Mouse (Mus musculus): ENCODE measurements around the gene 4930432M17Rik.
A peak's percentile ranks its signal among the peaks of the same experiment; 100 is the strongest.

The 4930432M17Rik gene

DNA sequence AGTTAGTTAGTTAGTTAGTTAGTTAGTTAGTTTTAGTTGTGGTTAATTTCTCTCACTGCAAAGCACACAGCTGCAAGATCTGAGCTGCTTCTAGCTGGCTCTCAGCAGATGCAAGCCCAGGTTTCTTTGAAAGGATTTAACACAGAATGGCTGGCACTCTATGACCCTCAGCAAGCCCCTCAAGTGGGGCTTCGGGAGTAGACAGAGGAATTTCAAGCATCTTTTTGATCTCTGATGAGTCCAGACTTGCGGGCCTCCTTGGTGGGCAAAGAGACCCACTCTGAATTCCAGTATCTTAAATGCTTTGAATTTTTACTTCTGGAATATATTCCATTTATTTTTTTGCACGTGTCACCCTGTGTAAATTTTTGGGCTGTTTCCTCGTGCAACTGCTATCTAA, 8.4 kb downstream of the 4930432M17Rik start:
- no peak for DNase-seq

DNA sequence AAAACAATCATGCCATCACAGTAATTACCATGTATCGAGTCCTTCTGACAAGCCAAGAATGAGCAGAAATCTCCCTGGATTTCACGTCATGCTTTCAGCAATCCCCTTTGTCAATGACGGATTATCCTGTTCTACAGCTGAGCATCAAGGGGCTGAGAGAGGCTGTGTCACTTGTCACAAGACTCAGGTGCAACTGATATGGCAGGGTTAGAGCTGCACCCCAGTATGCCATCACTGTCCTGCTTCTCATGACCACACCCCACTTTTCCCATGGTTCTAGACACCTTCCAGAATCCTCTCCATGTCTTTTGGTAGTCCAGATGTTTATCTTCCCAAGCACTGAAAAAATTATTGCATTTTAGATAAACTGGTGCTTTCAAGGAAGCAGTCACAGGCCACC, 8.9 kb downstream of the 4930432M17Rik start:
- DNase-seq = no peak

DNA sequence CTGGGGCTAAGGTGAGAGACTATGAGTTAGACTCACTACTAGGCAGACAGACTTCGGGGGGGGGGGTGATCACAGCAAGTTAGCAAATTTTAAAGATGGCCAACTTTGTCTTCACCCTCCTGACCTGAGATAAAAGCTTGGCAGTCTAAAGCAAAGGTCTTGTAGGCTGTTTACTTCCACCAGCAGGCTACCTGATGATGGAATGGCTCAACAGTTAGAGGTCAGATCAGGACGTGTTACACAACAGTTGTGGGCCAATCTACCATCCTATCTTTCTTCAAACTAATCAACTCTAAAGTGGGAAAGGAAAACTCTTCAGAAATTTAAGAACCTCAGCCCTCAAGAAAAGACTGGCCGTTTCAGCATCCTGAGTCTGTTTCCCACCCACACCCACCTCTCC, 9.6 kb downstream of the 4930432M17Rik start:
- no peak for DNase-seq

DNA sequence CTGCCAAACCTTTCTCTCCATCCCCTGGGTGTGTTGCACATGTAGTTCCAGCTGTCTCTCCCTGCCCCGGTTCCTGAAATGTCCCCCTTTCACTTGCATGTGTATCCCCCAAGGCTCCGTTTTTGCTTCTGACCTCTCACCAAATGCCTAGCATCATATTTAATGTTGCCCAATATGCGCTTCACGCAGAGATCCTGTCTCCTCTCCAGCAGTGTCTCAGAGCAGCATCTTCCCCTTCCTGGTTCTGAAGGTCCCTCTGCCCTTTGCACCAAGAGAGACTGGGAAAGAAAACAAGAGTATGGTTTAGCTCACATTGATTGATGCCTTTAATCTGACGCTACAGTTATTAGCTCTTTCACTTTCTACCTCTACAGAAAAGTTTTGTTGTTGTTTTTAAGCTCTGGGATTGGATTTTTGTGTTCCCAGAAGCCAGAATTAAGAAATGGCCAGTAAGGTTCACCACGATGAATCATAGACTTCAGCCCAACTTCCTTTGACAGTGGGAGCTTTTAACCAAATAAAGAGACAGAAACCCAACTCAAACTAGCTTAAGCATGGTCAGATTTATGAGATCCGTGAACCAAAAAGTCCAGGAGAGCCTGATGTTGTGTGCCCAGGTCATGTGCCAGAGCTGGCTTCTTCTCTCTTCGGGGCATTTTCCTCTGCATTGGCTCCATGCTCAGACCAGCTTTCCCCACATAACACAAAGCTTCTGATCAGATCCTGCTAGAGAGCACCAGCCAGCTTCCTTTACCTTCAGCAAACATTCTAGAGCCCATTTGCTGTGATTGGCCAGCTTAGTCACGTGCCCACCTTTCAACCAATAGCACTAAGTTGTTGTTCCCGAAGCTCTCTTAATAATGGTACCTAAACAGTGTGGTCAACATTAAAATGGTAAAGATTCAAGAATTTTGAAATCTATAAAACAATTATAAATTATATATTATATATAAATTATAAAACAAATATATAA, 12.2 kb downstream of the 4930432M17Rik start:
- DNase-seq = no peak

DNA sequence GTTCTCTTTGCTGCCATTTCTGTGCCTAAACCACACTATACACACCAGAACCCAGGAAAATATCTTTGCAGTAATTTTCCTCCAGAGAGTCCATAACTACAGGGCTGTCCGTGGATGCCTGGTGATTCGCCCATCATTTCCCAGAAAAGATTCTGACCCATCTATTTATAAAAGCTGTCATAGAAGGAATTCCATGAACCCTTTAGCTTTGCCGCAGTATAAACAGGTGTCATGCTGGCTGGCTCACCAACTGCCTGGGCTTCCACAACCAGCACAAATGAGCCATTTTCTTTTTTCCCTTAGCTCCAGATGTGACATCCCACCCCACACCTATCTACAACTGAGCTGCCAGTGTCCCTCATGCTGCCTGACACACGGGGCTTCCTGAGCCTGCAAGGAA, 14.0 kb downstream of the 4930432M17Rik start:
- DNase-seq = no peak

DNA sequence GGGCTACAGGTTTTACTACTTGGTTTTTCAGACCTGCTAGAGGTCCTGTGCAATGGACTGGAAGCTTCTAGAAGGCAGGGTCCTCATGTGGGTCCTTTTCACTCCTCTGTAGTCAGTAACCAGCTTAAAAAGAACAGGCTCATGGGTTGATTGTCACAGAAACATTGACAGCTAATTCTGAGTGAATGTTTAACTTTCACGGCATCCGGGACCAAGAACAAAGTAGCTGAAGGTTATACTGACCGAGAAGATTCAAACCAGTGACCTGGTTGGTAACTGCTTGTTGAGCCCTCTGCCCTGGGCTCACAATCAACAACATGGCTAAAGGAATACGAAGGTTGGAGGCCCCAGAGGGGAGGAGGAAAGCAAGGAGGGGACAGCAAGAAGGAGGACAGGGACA, 14.4 kb downstream of the 4930432M17Rik start:
- DNase-seq = peak in 1 of 2 experiments; percentile 18

DNA sequence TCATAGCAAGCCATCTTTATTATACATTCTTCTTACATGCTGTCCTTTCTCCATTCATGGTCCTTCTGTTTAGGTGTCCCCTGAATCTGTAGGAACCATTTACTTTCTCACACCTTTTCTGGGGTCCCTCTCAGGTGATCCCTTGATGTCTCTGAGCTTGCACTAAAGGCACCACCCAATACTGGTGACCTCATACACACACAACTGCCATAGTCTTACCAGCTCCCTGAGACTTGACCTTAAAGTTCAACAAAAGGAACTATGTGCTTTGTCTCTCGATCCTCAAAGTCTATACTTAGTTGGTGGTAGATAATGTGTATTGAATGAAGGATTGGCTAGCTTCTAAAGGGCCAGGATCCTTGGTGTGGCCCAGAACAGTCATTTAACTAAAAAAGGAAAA, 15.4 kb downstream of the 4930432M17Rik start:
- DNase-seq = no peak

DNA sequence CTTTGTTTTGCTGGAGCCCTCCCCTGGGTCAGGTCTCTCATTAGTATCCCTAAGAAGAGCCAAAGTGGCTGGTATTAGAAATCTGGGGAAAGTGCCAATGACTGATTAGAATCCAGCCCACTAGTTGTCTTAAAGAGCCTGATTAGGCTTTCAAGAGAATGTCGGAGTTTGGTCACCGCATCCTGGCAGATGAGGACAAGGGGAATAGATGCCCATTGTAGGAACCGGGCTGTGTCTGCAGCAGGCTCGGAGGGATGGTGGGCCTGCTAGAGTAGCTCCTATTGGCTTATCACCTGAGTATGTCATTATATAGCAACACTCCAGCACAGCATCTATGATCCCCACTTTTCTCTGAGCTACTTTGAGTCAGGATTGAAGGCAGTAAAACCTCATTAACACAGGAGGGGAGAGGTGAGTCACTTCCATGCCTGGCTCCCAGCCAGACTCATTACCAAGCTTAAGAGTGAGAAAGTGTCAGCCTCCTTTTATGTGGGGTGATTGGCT, 15.9 kb downstream of the 4930432M17Rik start:
- peak; percentile 30 to 53 for DNase-seq

DNA sequence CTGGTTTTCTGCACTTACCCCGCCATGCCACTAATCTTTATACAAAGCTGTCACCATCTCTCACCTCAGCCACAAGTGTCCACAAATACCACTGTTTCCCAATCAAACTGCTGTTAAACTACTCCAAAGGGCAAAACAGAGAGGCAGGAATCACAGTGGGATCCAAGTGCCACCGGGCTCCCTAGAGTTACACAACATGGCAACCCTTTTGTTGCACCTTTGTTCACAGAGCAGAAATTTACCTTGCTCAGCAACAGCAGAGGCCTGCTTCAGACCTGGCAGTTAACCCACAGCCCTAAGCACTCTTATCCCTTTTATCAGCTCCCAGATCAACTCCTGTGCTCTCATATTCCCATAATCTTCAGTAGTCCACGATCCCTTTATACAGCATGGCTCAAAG, 17.2 kb downstream of the 4930432M17Rik start:
- no peak for DNase-seq

DNA sequence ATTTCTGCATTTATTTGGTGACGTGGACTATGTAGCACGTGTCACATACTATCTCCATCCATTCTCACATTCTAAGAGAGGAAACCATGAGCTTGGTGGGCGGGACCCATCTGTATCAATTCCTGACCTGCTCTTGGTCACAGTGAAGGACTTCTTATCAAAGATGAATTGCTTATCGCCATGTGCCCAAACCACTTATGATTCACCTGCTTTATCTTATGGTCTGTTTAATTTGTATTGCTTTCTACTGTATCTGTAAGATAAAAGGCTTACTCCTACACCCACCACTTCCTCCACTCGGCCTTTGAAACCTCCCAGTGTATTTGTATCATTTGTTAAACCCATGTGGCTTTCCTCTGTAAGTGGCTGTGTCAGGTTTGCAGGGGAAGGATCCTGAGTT, 18.5 kb downstream of the 4930432M17Rik start:
- no peak for DNase-seq

DNA sequence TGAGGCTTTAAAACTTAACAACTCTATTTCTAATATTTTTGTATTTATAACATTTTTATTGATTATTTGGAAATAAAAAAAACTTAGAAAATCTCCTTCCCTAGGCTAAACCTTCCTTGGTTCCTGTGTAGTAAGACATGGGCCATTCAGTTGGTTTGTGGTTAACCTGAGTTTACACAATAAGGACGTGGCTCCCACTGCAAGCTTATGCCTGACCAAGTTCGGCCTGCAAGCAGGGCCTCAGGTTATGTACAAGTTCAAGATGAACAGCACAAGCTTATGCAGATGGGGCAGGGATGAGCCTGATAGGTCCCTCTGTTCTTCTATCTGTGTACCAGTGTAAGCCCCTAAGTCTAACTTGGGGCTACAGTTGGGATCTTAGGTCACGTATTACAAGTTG, 19.1 kb downstream of the 4930432M17Rik start:
- no peak for DNase-seq

DNA sequence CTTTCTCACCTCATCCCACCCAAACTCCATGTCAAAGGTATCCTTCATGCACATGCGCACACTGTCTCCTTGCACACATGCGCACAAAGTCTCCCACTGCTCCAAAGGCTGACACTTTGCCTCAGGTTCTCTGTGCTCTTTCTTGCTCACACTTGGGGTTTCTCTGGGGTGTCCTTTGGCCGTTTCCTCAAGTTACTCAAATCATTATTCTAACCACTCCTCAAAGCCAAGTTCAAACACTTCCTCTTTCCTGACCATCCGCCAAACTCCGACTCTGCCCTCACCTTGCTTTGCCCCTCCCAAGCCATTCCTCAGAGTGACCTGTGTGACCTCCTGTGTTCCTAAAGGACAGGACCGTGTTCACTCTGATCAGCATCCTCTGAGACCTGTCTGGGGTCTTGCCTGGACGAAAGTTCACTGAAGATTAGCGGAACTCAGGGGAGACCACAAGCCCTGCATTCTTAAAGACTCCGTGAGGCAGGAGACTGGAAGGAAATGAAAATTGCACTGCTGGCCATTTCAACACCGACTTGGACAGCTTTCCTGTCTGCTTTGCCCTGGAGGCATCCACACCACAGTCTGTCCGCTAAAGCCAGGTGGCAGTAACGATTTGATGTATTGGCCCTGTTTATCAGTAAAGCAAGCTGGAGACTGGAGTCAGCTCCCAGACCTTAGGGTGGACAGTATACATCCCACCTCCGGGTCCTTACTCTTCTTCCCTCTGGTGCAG, 22.6 kb downstream of the 4930432M17Rik start:
- DNase-seq = peak in 1 of 2 experiments; percentile 18

DNA sequence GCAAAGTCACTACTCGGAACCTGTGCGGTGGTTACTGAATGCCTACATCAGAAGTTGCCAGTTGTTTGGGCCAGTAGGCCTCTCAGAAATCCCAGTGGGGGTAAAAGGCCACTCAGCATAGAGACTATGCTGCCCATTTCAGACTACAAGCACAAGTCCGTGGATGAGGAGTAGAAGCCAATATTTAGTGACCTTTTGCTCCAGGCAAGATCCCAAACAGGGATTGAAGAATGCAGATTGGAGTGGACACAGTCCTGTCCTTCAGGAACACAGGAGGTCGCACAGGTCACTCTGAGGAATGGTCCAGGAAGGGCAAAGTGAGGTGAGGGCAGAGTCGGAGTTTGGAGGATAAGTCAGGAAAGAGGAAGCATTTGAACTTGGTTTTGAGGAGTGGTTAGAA, 23.2 kb downstream of the 4930432M17Rik start:
- no peak for DNase-seq

DNA sequence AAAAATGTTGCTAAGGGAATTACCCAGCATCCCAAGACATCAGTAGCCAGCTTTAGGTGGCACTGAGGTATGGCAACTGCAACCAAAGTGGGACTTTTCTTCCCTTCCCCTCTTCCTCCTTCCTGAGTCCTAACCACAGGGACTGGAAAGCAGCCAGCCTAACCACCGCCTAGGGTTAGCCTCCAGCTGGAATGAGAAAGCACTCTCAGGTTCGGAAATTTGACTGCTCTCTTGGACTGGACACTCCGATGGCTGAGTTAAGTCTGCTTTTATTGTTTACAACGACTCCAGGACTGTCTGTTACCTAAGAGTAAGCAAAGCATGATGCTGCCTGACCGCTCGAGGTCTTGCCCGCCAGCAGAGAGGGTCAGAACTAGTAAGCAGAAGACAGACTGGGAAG, 26.6 kb downstream of the 4930432M17Rik start:
- no peak for DNase-seq

DNA sequence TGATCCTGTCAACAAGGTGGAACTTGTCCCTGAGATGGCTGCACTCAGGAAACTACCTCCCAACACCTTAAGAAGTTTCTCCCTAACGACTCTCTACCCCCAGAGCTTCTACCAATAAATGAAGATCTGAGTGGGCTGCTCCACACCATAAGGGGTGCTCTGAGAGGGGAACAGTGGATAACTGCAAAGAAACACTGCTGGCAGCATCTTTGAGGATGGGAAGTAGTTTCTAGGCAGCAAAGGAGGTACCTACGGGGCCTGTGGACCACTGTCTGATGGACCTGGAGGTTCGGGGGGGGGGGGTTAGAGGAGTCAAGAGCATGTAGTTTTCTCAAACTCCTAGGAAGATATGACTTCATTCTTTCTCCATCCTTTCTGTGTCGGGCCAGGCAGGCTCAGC, 28.8 kb downstream of the 4930432M17Rik start:
- DNase-seq = no peak

DNA sequence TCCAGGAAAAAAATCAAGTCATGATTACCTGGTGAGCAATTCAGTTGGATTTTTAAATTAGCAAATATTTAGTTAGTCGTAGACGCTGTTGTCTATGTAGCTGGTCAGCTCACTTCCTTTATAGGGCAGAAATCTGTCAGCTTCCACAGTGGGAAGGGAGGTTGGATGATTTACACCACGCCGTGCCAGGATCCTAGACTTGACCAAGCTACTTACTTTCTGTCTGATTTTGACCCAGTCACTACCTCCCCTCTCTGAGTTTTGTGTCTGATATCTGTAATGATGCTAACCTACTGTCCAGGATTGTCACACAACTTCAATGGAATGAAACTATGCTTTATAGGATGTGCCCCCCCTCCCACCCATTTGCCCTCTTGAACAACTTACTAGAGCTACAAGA, 29.3 kb downstream of the 4930432M17Rik start:
- no peak for DNase-seq

DNA sequence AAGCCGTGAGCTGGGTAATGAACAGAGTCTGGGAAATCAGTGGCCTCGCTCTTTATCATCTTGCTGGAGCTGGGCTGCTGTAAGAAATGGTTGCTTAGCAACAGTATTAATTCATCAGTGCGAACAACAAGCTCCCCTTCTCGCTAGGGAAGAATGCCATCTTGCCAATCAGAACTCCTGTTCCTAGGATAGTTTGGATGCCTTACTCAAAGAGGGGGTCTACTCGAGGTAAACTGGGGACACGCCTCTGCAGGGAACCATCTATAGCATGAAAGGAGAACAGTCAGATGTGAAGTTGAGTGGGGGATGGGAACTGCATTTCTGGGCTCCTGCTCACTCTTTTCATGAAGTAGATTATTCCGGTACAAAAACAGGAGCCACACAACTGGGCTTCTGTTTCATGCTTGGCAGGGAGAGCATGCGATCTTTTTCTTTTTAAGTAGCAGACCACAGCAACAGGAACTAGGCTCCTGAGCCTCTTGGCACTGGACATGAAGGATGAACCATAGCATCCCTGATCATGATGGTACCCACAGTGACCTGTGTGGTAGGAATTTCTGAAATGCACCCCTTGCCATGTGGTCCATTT, 29.9 kb downstream of the 4930432M17Rik start:
- no peak for DNase-seq

DNA sequence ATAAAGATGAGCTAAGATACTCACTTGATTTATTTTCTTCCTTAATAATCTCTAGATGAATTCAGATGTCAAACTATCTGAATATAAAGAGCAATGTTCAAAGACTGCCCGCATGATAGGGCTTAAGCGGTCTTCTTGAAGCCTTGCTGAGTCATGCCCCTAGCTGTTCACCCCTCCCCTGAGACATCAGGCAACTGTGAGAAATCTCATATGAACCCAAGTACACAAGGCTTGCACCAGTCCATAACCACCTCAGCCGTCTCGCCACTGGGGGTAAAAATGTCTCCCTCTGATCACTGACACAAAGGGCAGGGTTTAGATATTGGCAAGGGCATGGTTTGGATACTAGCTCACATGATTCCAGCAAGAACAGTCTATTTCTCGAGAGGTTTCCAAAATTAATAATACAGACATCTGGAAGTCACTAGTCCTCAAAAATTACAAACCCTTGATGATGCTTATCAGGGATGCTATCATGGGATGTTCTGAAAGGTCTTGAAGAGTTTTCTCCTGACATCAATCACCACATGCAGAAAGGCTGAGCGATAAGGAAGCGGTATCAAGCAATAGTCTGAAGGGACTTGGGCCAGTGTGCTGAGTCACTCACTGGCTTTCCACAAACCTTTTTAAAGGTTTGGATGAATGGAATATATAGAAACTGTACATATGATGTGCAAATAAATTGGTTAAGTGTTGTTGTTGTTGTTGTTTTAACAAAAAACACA, 32.8 kb downstream of the 4930432M17Rik start:
- no peak for DNase-seq

DNA sequence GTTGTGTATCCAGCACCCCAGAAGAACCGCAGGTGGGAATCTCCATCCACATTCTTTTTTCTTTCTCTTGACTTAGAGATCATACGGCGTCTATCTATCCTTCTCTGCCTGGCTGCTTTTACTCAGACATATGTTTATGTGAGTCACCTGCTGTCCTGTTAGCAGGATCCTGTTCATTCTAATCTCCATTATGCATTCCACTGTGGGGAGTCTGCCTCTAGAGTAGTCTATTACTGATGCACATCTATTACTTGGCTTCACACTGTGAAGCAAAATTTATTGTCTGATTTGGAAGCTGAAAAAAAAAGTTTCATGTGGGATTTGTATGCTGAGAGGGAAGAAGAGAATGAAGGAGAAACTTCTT, 33.3 kb downstream of the 4930432M17Rik start:
- DNase-seq = no peak

DNA sequence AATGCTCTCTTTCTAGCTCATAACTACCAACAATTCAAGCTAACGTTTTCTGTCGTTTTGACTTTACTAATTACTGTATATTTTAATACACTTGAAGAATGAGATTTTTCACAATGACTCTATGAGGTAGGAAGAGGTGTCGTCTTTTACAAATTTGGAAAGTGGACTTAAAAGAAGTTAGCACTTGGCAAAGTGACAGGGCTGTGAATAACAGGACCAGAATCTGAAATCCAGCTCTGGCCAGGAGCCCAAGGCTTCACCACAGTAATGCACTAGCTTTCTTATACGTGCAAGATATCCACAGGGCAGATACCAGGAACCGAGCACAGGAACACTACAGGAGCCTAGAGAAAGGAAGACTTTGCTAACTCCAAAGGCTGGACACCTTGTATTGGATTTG, 35.5 kb downstream of the 4930432M17Rik start:
- DNase-seq = no peak

DNA sequence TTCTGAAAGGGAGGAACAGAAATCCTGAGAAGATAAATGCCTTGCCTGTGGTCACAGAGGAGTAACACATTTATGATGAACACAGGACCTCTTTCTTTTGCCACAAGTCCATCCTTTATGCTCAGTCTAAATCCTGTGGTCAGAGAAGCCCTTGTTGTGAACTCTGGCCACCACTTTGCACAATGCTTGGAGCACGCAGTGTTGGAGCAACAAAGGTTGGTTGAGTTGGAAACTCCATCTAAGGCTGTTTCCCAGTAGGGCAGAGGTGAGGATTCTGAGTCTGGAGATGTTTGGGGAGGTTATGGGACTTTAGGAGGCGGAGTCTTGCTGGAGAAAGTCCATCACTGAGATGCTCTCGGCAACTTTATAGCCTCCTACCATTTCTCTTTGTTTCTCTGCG, 36.5 kb downstream of the 4930432M17Rik start:
- DNase-seq = no peak

DNA sequence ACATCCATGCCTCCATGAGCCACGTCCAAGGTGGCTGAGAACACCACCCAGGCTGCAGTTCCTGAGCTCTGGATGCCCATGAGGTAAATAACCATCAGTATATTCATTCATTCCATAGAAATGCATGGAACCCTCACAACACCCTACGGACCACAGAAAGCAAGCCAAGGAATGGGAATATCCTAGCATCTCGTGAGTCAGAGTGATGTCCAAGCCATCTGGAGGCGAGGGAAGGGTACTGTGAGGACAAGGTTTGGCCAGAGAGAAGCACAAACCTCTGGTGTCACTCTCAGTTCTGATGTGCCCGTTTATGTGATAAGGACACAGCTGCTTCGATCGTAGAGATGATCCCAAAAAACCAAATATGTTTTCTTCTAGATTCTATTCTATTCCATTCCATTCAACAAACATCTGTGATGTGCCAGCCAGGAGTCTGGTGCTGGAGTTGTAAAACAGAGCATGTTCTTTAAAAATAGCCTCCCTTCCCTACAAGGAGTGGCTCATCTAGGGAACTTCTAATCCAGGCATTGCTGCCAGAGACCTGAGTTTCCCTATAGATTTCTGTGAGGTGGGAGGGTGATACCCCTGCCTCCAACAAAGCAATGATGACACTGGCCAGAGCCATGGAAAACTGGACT, 40.5 kb downstream of the 4930432M17Rik start:
- DNase-seq = no peak
